Mouse (Mus musculus): ENCODE results near the gene Agtpbp1. TPM values are rescaled to one million over a fixed set of nuclear protein-coding genes. Genes with fewer than 3 reads are reported as not detected.

Agtpbp1 gene
- polyA plus RNA-seq, 1 experiment = 103 TPM

DNA sequence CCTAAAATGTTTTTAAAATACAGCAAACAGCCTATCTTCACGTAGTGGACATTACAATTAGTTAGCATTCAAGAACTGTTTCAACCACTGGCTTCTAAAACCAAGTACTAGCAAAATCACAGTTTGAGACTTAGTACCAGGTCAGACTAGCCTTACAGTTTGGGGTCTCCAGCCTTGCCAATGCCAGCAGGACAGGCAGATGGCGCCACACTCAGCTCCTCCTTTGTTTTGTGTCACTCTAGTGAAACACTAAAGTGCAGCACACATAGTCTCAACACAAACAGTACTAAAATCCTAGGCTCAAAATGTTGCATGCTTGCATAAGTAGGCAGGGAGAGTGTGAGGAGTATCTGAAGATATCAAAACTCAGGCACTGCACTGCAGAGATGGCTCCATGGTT is 53.8 kb downstream of the Agtpbp1 start:
- no peaks in the 10 kb centered on the region for H3K27me3 ChIP-seq (ENCODE audit: control insufficient read depth, insufficient read depth, low read length)
- 55% methylated on average over 2 of the region's 2 CpGs for WGBS
- TF ChIP-seq POLR2A (IDR thresholded peaks at IDR 0.05; ENCODE audit: borderline replicate concordance, insufficient read depth, low read length) (no peak), CTCF (IDR thresholded peaks at IDR 0.05; ENCODE audit: borderline replicate concordance, insufficient read depth, low read depth, low read length) (peak; percentile 38; the same call in 1 of the 2 replicates)
- DNase-seq = no peak
- no peak overlapping the region for H3K27ac ChIP-seq (ENCODE audit: insufficient read depth, low read length)
- H3K4me3 ChIP-seq (replicated peaks; ENCODE audit: insufficient read depth, low read depth, low read length) = no peak overlapping the region
- H3K4me1 ChIP-seq (ENCODE audit: control insufficient read depth, insufficient read depth, low read length) = peaks cover 16% of the 10 kb centered on the region

DNA sequence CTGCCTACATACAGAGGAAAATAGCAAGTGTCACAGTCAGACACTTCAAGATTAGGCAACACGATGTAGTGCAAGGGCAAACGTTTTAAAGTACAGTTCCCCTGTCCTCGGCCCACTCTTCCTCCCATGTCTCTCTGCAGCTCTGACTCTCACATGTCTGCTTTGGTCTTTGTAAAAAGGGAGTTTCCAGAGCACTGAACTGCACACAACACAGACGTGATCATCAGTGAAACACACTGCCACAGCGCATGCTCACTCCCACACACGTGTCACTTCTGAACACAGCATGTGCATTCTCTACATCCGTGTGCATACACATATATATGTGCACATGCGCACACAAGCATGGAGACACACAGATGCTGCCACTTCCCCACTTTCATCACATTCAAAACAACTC is 54.5 kb downstream of the Agtpbp1 start:
- 93% methylated on average over 8 of the region's 8 CpGs for WGBS
- Histone ChIP-seq H3K27ac (ENCODE audit: insufficient read depth, low read length) (no peak overlapping the region), H3K27me3 (ENCODE audit: control insufficient read depth, insufficient read depth, low read length) (no peaks in the 10 kb centered on the region), H3K4me1 (ENCODE audit: control insufficient read depth, insufficient read depth, low read length) (peaks cover 13% of the 10 kb centered on the region), H3K4me3 (replicated peaks; ENCODE audit: insufficient read depth, low read depth, low read length) (no peak overlapping the region)
- DNase-seq = no peak
- TF ChIP-seq POLR2A (IDR thresholded peaks at IDR 0.05; ENCODE audit: borderline replicate concordance, insufficient read depth, low read length) (no peak), CTCF (IDR thresholded peaks at IDR 0.05; ENCODE audit: borderline replicate concordance, insufficient read depth, low read depth, low read length) (no peak)

DNA sequence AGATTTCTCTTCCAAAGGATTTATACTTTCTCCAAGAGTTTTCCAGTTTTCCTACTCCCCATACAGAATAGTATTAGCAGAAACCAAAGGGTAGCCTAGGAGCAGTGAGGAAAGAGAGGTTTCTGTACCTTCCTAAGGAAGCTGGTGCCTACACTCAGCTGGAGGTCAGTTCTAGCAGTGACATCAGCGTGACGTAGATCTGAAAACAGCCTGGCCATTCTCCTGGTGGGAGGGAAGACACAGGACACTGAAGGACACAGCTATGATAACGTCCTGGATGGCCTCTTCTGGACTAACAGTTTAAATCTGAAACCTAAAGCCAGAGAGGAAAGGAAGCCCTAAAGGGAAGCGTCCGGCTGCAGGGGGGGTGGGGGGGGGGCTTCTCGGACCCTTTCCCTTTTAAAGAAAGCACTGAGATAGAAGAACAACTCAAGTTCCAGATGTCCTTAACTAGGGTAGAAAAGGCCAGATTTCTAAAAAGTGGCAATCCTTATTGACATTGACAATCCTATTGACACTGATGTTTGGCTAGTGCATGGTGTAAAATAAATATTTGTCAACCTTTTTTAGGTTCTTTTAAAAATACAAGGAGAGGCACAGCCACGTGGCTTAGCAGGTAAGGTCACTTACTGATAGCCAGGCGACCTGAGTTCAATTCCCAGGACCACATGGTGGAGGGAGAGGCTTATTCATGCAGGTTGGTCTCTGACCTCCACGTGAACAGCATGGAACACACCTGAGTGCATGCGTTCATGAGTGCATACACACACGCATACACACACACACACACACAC is 63.6 kb downstream of the Agtpbp1 start:
- no peak overlapping the region for H3K4me3 ChIP-seq (replicated peaks; ENCODE audit: insufficient read depth, low read depth, low read length)
- no peaks in the 10 kb centered on the region for H3K27me3 ChIP-seq (ENCODE audit: control insufficient read depth, insufficient read depth, low read length)
- peaks cover 8% of the 10 kb centered on the region for H3K4me1 ChIP-seq (ENCODE audit: control insufficient read depth, insufficient read depth, low read length)
- DNase-seq = no peak
- TF ChIP-seq CTCF (IDR thresholded peaks at IDR 0.05; ENCODE audit: borderline replicate concordance, insufficient read depth, low read depth, low read length) (no peak), POLR2A (IDR thresholded peaks at IDR 0.05; ENCODE audit: borderline replicate concordance, insufficient read depth, low read length) (no peak)
- no peak overlapping the region for H3K27ac ChIP-seq (ENCODE audit: insufficient read depth, low read length)
- 73% methylated on average over 11 of the region's 11 CpGs for WGBS

DNA sequence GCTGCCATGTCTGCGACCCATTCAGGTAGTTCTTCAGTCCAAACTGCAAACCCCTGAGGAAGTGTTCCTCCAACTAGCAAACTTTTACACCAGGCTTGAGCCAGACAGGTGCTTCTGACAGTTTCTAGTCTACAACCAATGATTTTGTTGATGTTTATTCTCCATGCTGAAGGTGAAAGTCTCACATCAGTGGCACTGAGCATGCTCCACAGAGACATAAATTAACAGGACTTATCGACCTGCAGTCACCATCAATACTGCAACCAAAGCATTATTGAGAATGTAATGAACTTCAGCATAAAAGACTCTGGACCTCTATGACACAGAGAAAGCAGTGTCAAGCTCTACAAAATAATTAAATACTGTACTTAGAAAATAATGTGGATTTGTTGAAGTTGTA is 64.2 kb downstream of the Agtpbp1 start:
- no peak for TF ChIP-seq CTCF (IDR thresholded peaks at IDR 0.05; ENCODE audit: borderline replicate concordance, insufficient read depth, low read depth, low read length)
- no peak for TF ChIP-seq POLR2A (IDR thresholded peaks at IDR 0.05; ENCODE audit: borderline replicate concordance, insufficient read depth, low read length)
- Histone ChIP-seq H3K4me3 (replicated peaks; ENCODE audit: insufficient read depth, low read depth, low read length) (no peak overlapping the region), H3K27ac (ENCODE audit: insufficient read depth, low read length) (no peak overlapping the region), H3K27me3 (ENCODE audit: control insufficient read depth, insufficient read depth, low read length) (no peaks in the 10 kb centered on the region), H3K4me1 (ENCODE audit: control insufficient read depth, insufficient read depth, low read length) (peaks cover 8% of the 10 kb centered on the region)
- 89% methylated on average over 2 of the region's 2 CpGs for WGBS
- no peak for DNase-seq

GRCm38 (mm10) chr13:59519479-59519878 is 65.5 kb downstream of the Agtpbp1 start:
- Histone ChIP-seq H3K27ac (ENCODE audit: insufficient read depth, low read length) (no peak overlapping the region), H3K4me3 (replicated peaks; ENCODE audit: insufficient read depth, low read depth, low read length) (no peak overlapping the region), H3K4me1 (ENCODE audit: control insufficient read depth, insufficient read depth, low read length) (peaks cover 8% of the 10 kb centered on the region), H3K27me3 (ENCODE audit: control insufficient read depth, insufficient read depth, low read length) (no peaks in the 10 kb centered on the region)
- 91% methylated on average over 6 of the region's 6 CpGs for WGBS
- no peak for DNase-seq
- TF ChIP-seq POLR2A (IDR thresholded peaks at IDR 0.05; ENCODE audit: borderline replicate concordance, insufficient read depth, low read length) = no peak
- no peak for TF ChIP-seq CTCF (IDR thresholded peaks at IDR 0.05; ENCODE audit: borderline replicate concordance, insufficient read depth, low read depth, low read length)

DNA sequence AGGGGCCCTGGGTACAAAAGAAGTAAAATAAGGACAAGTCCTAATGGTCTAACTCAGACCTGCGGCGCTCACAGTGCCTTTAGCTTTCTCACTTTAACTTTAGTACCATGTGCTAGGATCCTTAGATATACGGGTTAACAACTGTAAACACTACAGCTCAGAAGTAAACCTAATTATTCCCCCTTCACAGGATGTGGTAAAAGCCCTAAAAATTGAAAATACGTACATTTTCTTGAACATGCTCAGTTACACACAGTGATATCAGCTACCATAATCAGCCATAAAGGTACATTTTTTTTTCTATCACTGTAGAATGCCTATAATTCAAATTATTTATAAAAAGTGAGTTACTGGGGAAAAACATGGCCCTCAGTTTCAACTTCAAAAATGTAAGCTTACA is 67.0 kb downstream of the Agtpbp1 start:
- Histone ChIP-seq H3K4me1 (ENCODE audit: control insufficient read depth, insufficient read depth, low read length) (peaks cover 8% of the 10 kb centered on the region), H3K4me3 (replicated peaks; ENCODE audit: insufficient read depth, low read depth, low read length) (no peak overlapping the region), H3K27ac (ENCODE audit: insufficient read depth, low read length) (no peak overlapping the region), H3K27me3 (ENCODE audit: control insufficient read depth, insufficient read depth, low read length) (no peaks in the 10 kb centered on the region)
- WGBS = 86% methylated on average over 4 of the region's 4 CpGs
- no peak for TF ChIP-seq POLR2A (IDR thresholded peaks at IDR 0.05; ENCODE audit: borderline replicate concordance, insufficient read depth, low read length)
- TF ChIP-seq CTCF (IDR thresholded peaks at IDR 0.05; ENCODE audit: borderline replicate concordance, insufficient read depth, low read depth, low read length) = no peak
- no peak for DNase-seq

- peak; percentile 54 to 57 for DNase-seq
- no peak overlapping the region for H3K27ac ChIP-seq (ENCODE audit: insufficient read depth, low read length)
- 30% methylated on average over 7 of the region's 7 CpGs for WGBS
- peak; percentile 60; the same call in 1 of the 2 replicates for TF ChIP-seq CTCF (IDR thresholded peaks at IDR 0.05; ENCODE audit: borderline replicate concordance, insufficient read depth, low read depth, low read length)
- no peak for TF ChIP-seq POLR2A (IDR thresholded peaks at IDR 0.05; ENCODE audit: borderline replicate concordance, insufficient read depth, low read length)
- peaks cover 10% of the 10 kb centered on the region for H3K4me1 ChIP-seq (ENCODE audit: control insufficient read depth, insufficient read depth, low read length)
- H3K27me3 ChIP-seq (ENCODE audit: control insufficient read depth, insufficient read depth, low read length) = no peaks in the 10 kb centered on the region
- no peak overlapping the region for H3K4me3 ChIP-seq (replicated peaks; ENCODE audit: insufficient read depth, low read depth, low read length)
These were observed 70.0 kb downstream of the Agtpbp1 start for GRCm38 (mm10) chr13:59515074-59515473.

Measured in cerebellum, adult 2 months (tissue).